Mouse (Mus musculus): ENCODE measurements around the gene Fgf8. TPM values are rescaled to one million over a fixed set of nuclear protein-coding genes. Genes with fewer than 3 reads are reported as not detected.

Gene Fgf8
- polyA plus RNA-seq, 1 experiment = 22.6 TPM

- peaks cover 15% of the 10 kb centered on the region for H3K9me3 ChIP-seq (replicated peaks; ENCODE audit: control insufficient read depth, insufficient read depth, low read length, poor library complexity, severe bottlenecking)
- no peak overlapping the region for H3K9ac ChIP-seq (ENCODE audit: low read depth, poor library complexity, severe bottlenecking)
- H3K4me1 ChIP-seq (ENCODE audit: control insufficient read depth, insufficient read depth, low read length) = no peaks in the 10 kb centered on the region
- TF ChIP-seq EP300 (IDR thresholded peaks at IDR 0.05; ENCODE audit: insufficient read depth, low read depth, low read length) (no peak), POLR2A (IDR thresholded peaks at IDR 0.05; ENCODE audit: insufficient read depth, low read length) (no peak), CTCF (IDR thresholded peaks at IDR 0.05; ENCODE audit: low read depth, low read length) (no peak)
- H3K36me3 ChIP-seq (ENCODE audit: control insufficient read depth, insufficient read depth, low read length, poor library complexity, severe bottlenecking) = no peaks in the 10 kb centered on the region
- no peak overlapping the region for H3K27ac ChIP-seq (ENCODE audit: insufficient read depth, low read length)
- H3K4me3 ChIP-seq (ENCODE audit: low read depth, low read length) = no peak overlapping the region
- 0 out of 2 replicates have a peak, but pooled peaks cover 1% of the 10 kb centered on the region for H3K27me3 ChIP-seq (ENCODE audit: control insufficient read depth, insufficient read depth, low read length, poor library complexity, severe bottlenecking)
Observed at GRCm38 (mm10) chr19:45708704-45709103, 34.0 kb downstream of the Fgf8 start.

DNA sequence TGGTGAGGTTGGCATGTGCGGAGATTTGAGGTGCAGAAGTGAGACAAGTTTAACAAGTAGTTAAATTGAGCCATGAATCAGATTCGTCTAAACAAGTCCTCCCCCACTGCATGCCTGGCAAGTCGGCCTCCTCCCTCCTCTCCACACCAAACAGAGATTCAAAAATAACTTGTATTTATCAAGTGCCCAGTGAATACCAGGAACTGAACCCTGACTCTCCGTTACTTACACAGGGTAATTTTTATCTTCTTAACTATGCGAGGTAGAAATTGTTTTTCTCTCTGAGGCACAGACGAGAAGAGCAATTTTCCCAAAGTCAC, 46.5 kb downstream of the Fgf8 start:
- Histone ChIP-seq H3K9ac (ENCODE audit: low read depth, poor library complexity, severe bottlenecking) (no peak overlapping the region), H3K4me1 (ENCODE audit: control insufficient read depth, insufficient read depth, low read length) (no peaks in the 10 kb centered on the region), H3K27ac (ENCODE audit: insufficient read depth, low read length) (no peak overlapping the region), H3K36me3 (ENCODE audit: control insufficient read depth, insufficient read depth, low read length, poor library complexity, severe bottlenecking) (no peaks in the 10 kb centered on the region), H3K9me3 (replicated peaks; ENCODE audit: control insufficient read depth, insufficient read depth, low read length, poor library complexity, severe bottlenecking) (peaks cover 11% of the 10 kb centered on the region), H3K27me3 (ENCODE audit: control insufficient read depth, insufficient read depth, low read length, poor library complexity, severe bottlenecking) (no peaks in the 10 kb centered on the region), H3K4me3 (ENCODE audit: low read depth, low read length) (no peak overlapping the region)
- no peak for TF ChIP-seq POLR2A (IDR thresholded peaks at IDR 0.05; ENCODE audit: insufficient read depth, low read length)
- TF ChIP-seq EP300 (IDR thresholded peaks at IDR 0.05; ENCODE audit: insufficient read depth, low read depth, low read length) = no peak
- TF ChIP-seq CTCF (IDR thresholded peaks at IDR 0.05; ENCODE audit: low read depth, low read length) = no peak

GRCm38 (mm10) chr19:45695496-45696280, 47.0 kb downstream of the Fgf8 start:
- H3K4me1 ChIP-seq (ENCODE audit: control insufficient read depth, insufficient read depth, low read length) = no peaks in the 10 kb centered on the region
- no peak overlapping the region for H3K27ac ChIP-seq (ENCODE audit: insufficient read depth, low read length)
- TF ChIP-seq CTCF (IDR thresholded peaks at IDR 0.05; ENCODE audit: low read depth, low read length) (no peak), EP300 (IDR thresholded peaks at IDR 0.05; ENCODE audit: insufficient read depth, low read depth, low read length) (no peak), POLR2A (IDR thresholded peaks at IDR 0.05; ENCODE audit: insufficient read depth, low read length) (no peak)
- H3K36me3 ChIP-seq (ENCODE audit: control insufficient read depth, insufficient read depth, low read length, poor library complexity, severe bottlenecking) = no peaks in the 10 kb centered on the region
- H3K27me3 ChIP-seq (ENCODE audit: control insufficient read depth, insufficient read depth, low read length, poor library complexity, severe bottlenecking) = no peaks in the 10 kb centered on the region
- no peak overlapping the region for H3K4me3 ChIP-seq (ENCODE audit: low read depth, low read length)
- no peak overlapping the region for H3K9ac ChIP-seq (ENCODE audit: low read depth, poor library complexity, severe bottlenecking)
- H3K9me3 ChIP-seq (replicated peaks; ENCODE audit: control insufficient read depth, insufficient read depth, low read length, poor library complexity, severe bottlenecking) = peaks cover 11% of the 10 kb centered on the region

DNA sequence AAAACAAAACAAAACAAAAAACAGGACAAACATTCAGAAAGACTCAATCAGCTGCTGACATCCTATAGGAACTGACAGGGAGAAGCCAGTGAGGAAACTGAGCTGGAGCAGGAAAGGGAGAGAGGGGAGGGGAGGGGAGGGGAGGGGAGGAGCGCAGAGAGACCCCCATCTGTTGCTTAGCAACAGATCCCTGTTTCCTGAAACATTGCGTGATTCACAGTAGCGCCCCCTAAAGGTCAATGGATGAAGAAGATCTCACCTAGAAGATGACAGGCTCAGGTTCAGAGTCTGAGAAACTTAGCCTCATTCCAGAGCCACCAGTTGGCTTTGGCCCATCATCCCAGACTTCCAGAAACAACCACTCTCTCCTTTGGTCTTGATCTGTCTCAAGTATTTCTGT, 48.7 kb downstream of the Fgf8 start:
- H3K9ac ChIP-seq (ENCODE audit: low read depth, poor library complexity, severe bottlenecking) = no peak overlapping the region
- no peak for TF ChIP-seq EP300 (IDR thresholded peaks at IDR 0.05; ENCODE audit: insufficient read depth, low read depth, low read length)
- no peak for TF ChIP-seq POLR2A (IDR thresholded peaks at IDR 0.05; ENCODE audit: insufficient read depth, low read length)
- peak; percentile 20 for TF ChIP-seq CTCF (IDR thresholded peaks at IDR 0.05; ENCODE audit: low read depth, low read length)
- peaks cover 11% of the 10 kb centered on the region for H3K9me3 ChIP-seq (replicated peaks; ENCODE audit: control insufficient read depth, insufficient read depth, low read length, poor library complexity, severe bottlenecking)
- H3K36me3 ChIP-seq (ENCODE audit: control insufficient read depth, insufficient read depth, low read length, poor library complexity, severe bottlenecking) = no peaks in the 10 kb centered on the region
- H3K4me1 ChIP-seq (ENCODE audit: control insufficient read depth, insufficient read depth, low read length) = no peaks in the 10 kb centered on the region
- H3K27me3 ChIP-seq (ENCODE audit: control insufficient read depth, insufficient read depth, low read length, poor library complexity, severe bottlenecking) = no peaks in the 10 kb centered on the region
- no peak overlapping the region for H3K27ac ChIP-seq (ENCODE audit: insufficient read depth, low read length)
- H3K4me3 ChIP-seq (ENCODE audit: low read depth, low read length) = no peak overlapping the region

DNA sequence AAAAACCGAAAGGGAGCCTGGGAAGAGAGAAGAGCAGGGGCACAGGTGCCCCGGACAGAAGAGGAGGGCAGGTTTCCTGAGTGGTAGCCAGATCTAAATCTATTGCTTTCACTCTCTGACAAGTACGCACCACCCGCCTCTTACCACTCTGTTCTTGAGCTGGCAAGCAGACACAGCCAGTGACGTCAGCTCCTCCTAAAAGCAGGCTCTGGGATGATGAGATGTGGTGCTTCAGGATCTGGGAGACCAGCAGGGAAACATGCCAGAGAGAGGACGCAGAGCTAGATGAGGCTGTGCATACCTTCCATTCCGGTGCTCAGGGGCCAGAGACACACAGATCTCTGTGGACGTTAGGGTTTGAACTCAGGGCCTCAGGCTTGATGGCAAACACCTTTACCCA, 50.5 kb downstream of the Fgf8 start:
- no peak for TF ChIP-seq EP300 (IDR thresholded peaks at IDR 0.05; ENCODE audit: insufficient read depth, low read depth, low read length)
- TF ChIP-seq POLR2A (IDR thresholded peaks at IDR 0.05; ENCODE audit: insufficient read depth, low read length) = no peak
- no peak for TF ChIP-seq CTCF (IDR thresholded peaks at IDR 0.05; ENCODE audit: low read depth, low read length)
- no peaks in the 10 kb centered on the region for H3K4me1 ChIP-seq (ENCODE audit: control insufficient read depth, insufficient read depth, low read length)
- H3K4me3 ChIP-seq (ENCODE audit: low read depth, low read length) = no peak overlapping the region
- H3K9ac ChIP-seq (ENCODE audit: low read depth, poor library complexity, severe bottlenecking) = no peak overlapping the region
- no peaks in the 10 kb centered on the region for H3K27me3 ChIP-seq (ENCODE audit: control insufficient read depth, insufficient read depth, low read length, poor library complexity, severe bottlenecking)
- no peaks in the 10 kb centered on the region for H3K36me3 ChIP-seq (ENCODE audit: control insufficient read depth, insufficient read depth, low read length, poor library complexity, severe bottlenecking)
- H3K27ac ChIP-seq (ENCODE audit: insufficient read depth, low read length) = no peak overlapping the region
- no peaks in the 10 kb centered on the region for H3K9me3 ChIP-seq (replicated peaks; ENCODE audit: control insufficient read depth, insufficient read depth, low read length, poor library complexity, severe bottlenecking)

- Histone ChIP-seq H3K4me1 (ENCODE audit: control insufficient read depth, insufficient read depth, low read length) (no peaks in the 10 kb centered on the region), H3K27me3 (ENCODE audit: control insufficient read depth, insufficient read depth, low read length, poor library complexity, severe bottlenecking) (no peaks in the 10 kb centered on the region), H3K9ac (ENCODE audit: low read depth, poor library complexity, severe bottlenecking) (no peak overlapping the region), H3K27ac (ENCODE audit: insufficient read depth, low read length) (no peak overlapping the region), H3K36me3 (ENCODE audit: control insufficient read depth, insufficient read depth, low read length, poor library complexity, severe bottlenecking) (no peaks in the 10 kb centered on the region), H3K9me3 (replicated peaks; ENCODE audit: control insufficient read depth, insufficient read depth, low read length, poor library complexity, severe bottlenecking) (no peaks in the 10 kb centered on the region), H3K4me3 (ENCODE audit: low read depth, low read length) (no peak overlapping the region)
- TF ChIP-seq EP300 (IDR thresholded peaks at IDR 0.05; ENCODE audit: insufficient read depth, low read depth, low read length) (no peak), CTCF (IDR thresholded peaks at IDR 0.05; ENCODE audit: low read depth, low read length) (no peak), POLR2A (IDR thresholded peaks at IDR 0.05; ENCODE audit: insufficient read depth, low read length) (no peak)
Observed at GRCm38 (mm10) chr19:45691001-45691535, 51.6 kb downstream of the Fgf8 start.

Measured in ES-Bruce4 (cell line).